ENCODE assay signal across 7 mouse cellular contexts in genomic region chr3:36481776-36482193, GRCm38 (mm10). TPM values are rescaled to one million over a fixed set of nuclear protein-coding genes. Genes with fewer than 3 reads are reported as not detected.
DNase-seq lines count a peak whose midpoint lies in the region; ATAC-seq and TF ChIP-seq lines count a peak whose summit lies in the region.

No protein-coding gene starts in this region.

- H3K27ac ChIP-seq in forebrain, embryonic 13.5 days: peak overlapping the region; percentile 86
- H3K27ac ChIP-seq in midbrain, postnatal 0 days (ENCODE audit: low read depth, low read length): peak overlapping the region; percentile 14; the same call in 1 of the 2 replicates

- H3K4me3 ChIP-seq in forebrain, embryonic 13.5 days: no peak overlapping the region
- no peak overlapping the region for H3K4me3 ChIP-seq in midbrain, postnatal 0 days (ENCODE audit: low read depth, low read length)

- intact Hi-C loops in heart, postnatal 25 days (cut with DNase I): no loop called here

- H3K36me3 ChIP-seq in forebrain, embryonic 13.5 days (ENCODE audit: poor library complexity, severe bottlenecking): no peaks in the 10 kb centered on the region
- H3K36me3 ChIP-seq in midbrain, postnatal 0 days (ENCODE audit: insufficient read depth, low read length): no peaks in the 10 kb centered on the region

- peak overlapping the region; percentile 37 for H3K9ac ChIP-seq in forebrain, embryonic 13.5 days
- H3K9ac ChIP-seq in midbrain, postnatal 0 days (replicated peaks; ENCODE audit: low read length, poor library complexity, severe bottlenecking): no peak overlapping the region

- H3K4me1 ChIP-seq in forebrain, embryonic 13.5 days: peaks cover 22% of the 10 kb centered on the region
- H3K4me1 ChIP-seq in midbrain, postnatal 0 days (ENCODE audit: insufficient read depth, low read length): peaks cover 6% of the 10 kb centered on the region; the same call in 1 of the 2 replicates

- TF ChIP-seq POLR2A in brain, embryonic 14.5 days (IDR thresholded peaks at IDR 0.05; ENCODE audit: borderline replicate concordance, extremely low read depth, insufficient read depth, insufficient read length, poor library complexity, severe bottlenecking): no peak

- peak; percentile 78 for ATAC-seq in forebrain, embryonic 13.5 days
- ATAC-seq in midbrain, postnatal 0 days (ENCODE audit: low FRiP score): 0 out of 2 replicates have a peak, but pooled peaks have one; percentile 52

- no peak for TF ChIP-seq CTCF in brain, embryonic 14.5 days (IDR thresholded peaks at IDR 0.05; ENCODE audit: borderline replicate concordance, extremely low read depth, insufficient read depth, insufficient read length)
- TF ChIP-seq CTCF in midbrain, postnatal 0 days (IDR thresholded peaks at IDR 0.05): no peak

- no peaks in the 10 kb centered on the region for H3K9me3 ChIP-seq in forebrain, embryonic 13.5 days (replicated peaks)
- H3K9me3 ChIP-seq in midbrain, postnatal 0 days (ENCODE audit: low read length): no peaks in the 10 kb centered on the region

- WGBS in forebrain, embryonic 13.5 days: 5% methylated on average over 11 of the region's 11 CpGs
- WGBS in midbrain, postnatal 0 days: 12% methylated on average over 11 of the region's 11 CpGs

- peak; percentile 97 for DNase-seq in Muller cell, postnatal 12 days (ENCODE audit: inconsistent ontology term)
- DNase-seq in brain, embryonic 14.5 days (ENCODE audit: low read depth): peak; percentile 90
- DNase-seq in heart, postnatal 25 days (ENCODE audit: low spot score): peak; percentile 59
- DNase-seq in layer of hippocampus, postnatal 14 days (ENCODE audit: low spot score in 2 of 2): peak; percentile 26 to 39
- DNase-seq in midbrain, postnatal 0 days (ENCODE audit: low spot score): peak; percentile 55
- DNase-seq in yolk sac, embryonic 10.5 days (ENCODE audit: low spot score): peak; percentile 58

- peak overlapping the region; percentile 27 for H3K4me2 ChIP-seq in forebrain, embryonic 13.5 days
- no peak overlapping the region for H3K4me2 ChIP-seq in midbrain, postnatal 0 days (ENCODE audit: low read depth, low read length, poor library complexity, severe bottlenecking)

- no peaks in the 10 kb centered on the region for H3K27me3 ChIP-seq in forebrain, embryonic 13.5 days
- H3K27me3 ChIP-seq in midbrain, postnatal 0 days (ENCODE audit: insufficient read depth, low read length): no peaks in the 10 kb centered on the region

RNA-seq across cellular contexts. Expression of gene 1810062G17Rik, which starts 6.0 kb away (rescaled TPM):
- polyA plus RNA-seq in brain, embryonic 14.5 days (2012; rRNA removed): 0.33 and 0.37 TPM in 2 replicates
- polyA plus RNA-seq in forebrain, embryonic 13.5 days (2015; fragmentation: Nextera tagmentation; extraction: Ambion mirVana): 0.18 and 0.39 TPM in 2 replicates
- under 1 TPM in 1 of 2 experiments, not detected in 1; 0.31 TPM for total RNA-seq in heart, postnatal 25 days (2021)
- under 1 TPM in 1 of 2 experiments, not detected in 1; 0.37 TPM for total RNA-seq in layer of hippocampus, postnatal 14 days (2021)
- total RNA-seq in midbrain, postnatal 0 days (2014; rRNA removed): not detected in 2 replicates
- polyA plus RNA-seq in midbrain, postnatal 0 days (2015; fragmentation: Nextera tagmentation; extraction: Ambion mirVana): 0.23 and 0.44 TPM in 2 replicates

RNA-seq across cellular contexts. Expression of gene Anxa5, which starts 6.1 kb away (rescaled TPM):
- 52.4 and 66.1 TPM in 2 replicates for polyA plus RNA-seq in brain, embryonic 14.5 days (2012; rRNA removed)
- 45.4 and 50.5 TPM in 2 replicates for polyA plus RNA-seq in forebrain, embryonic 13.5 days (2015; fragmentation: Nextera tagmentation; extraction: Ambion mirVana)
- total RNA-seq in heart, postnatal 25 days (2021): 100 to 1,000 TPM; 136 to 138 TPM
- 10 to 100 TPM; 42.6 to 44.8 TPM for total RNA-seq in layer of hippocampus, postnatal 14 days (2021)
- total RNA-seq in midbrain, postnatal 0 days (2014; rRNA removed): 27.9 and 28.2 TPM in 2 replicates
- 43.1 and 48.4 TPM in 2 replicates for polyA plus RNA-seq in midbrain, postnatal 0 days (2015; fragmentation: Nextera tagmentation; extraction: Ambion mirVana)

RNA-seq across cellular contexts. Expression of gene Gm11549, which starts 39.8 kb away (rescaled TPM):
- 0.35 and 0.40 TPM in 2 replicates for polyA plus RNA-seq in brain, embryonic 14.5 days (2012; rRNA removed)
- 0.57 and 0.63 TPM in 2 replicates for polyA plus RNA-seq in forebrain, embryonic 13.5 days (2015; fragmentation: Nextera tagmentation; extraction: Ambion mirVana)
- total RNA-seq in heart, postnatal 25 days (2021): not detected
- total RNA-seq in layer of hippocampus, postnatal 14 days (2021): 1 to 10 TPM; 1.5 to 1.9 TPM
- total RNA-seq in midbrain, postnatal 0 days (2014; rRNA removed): 0.22 and 0.42 TPM in 2 replicates
- polyA plus RNA-seq in midbrain, postnatal 0 days (2015; fragmentation: Nextera tagmentation; extraction: Ambion mirVana): 0.28 and 0.31 TPM in 2 replicates

Comparison
In these comparisons a context has a peak if more than half of its experiments do, and no peak if none do; other contexts are left out.
1. DNase-seq: peak in every context shown above with its lines; median percentile 97 in Muller cell, postnatal 12 days; 90 in brain, embryonic 14.5 days; 59 in heart, postnatal 25 days; 58 in yolk sac, embryonic 10.5 days; 55 in midbrain, postnatal 0 days; 32 in layer of hippocampus, postnatal 14 days.